Mouse (Mus musculus) adrenal gland, postnatal 36 days (tissue): Measurements from ENCODE around the gene B830017H08Rik. TPM values are rescaled to one million over a fixed set of nuclear protein-coding genes. Genes with fewer than 3 reads are reported as not detected.
A peak's percentile ranks its signal among the peaks of the same experiment; 100 is the strongest.

Experiments used
- DNase-seq, 2 experiments: peaks; one replicate each; pipeline ENCODE4 v3.0.0; 2021; ENCODE audit warnings: mixed read lengths in 1 of 2
- long read RNA-seq, 2 experiments: library from polyadenylated mRNA; stranded (forward); transcript quantifications; one replicate each; pipeline ENCODE4 v2.0.0; 2021; ENCODE audit warnings: borderline sequencing depth in 2 of 2
- total RNA-seq, 2 experiments: library from RNA; stranded (reverse); gene quantifications; 2 replicates each; pipeline ENCODE4 v1.2.3; 2021

Gene B830017H08Rik
- not detected for total RNA-seq
- long read RNA-seq, experiment 1, result 0 reads
- long read RNA-seq, experiment 2, result 0 reads

DNA sequence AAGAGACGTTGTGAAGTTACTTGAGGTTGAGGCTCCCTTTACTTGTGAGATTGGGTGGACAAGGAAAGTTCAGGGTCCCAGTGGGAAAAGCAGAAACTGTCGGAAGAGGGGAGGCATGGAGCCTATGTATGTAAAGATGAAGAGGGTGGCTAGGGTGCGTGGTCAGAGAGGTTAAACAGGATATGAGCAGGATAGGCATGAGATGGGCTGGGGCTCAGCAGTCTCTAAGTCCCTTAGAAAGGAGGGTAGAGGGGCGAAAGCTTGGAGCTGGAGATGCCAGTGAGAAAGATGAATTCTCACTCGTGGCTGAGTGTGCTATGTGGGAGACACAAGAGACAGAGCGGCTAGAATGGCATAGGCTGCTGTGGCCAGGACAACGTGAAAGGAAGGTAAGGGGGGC, at the start of gene B830017H08Rik:
TSS of gene B830017H08Rik (plus strand) at position 301 of the 400 bp plus-strand sequence.
- DNase-seq, result no peak

DNA sequence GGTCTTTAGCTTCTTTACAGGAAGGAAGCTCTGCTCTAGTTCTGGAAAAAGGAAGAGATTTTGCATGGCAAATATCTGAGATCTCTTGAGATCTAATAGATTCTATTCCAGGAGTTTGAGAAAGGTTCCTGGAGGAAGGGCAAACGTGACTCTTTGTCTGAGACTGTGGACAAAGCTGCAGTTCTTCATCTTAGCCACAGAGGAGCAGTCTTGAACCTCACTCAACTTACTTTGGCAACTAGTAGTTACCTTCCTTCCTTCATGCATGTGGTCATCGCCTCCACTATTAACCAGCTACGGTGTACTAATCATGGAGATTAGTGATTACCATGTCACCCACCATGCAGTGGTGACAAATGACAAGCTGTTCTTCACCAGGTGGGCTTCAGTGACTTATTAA, 47.6 kb upstream of the B830017H08Rik start:
- no peak for DNase-seq

DNA sequence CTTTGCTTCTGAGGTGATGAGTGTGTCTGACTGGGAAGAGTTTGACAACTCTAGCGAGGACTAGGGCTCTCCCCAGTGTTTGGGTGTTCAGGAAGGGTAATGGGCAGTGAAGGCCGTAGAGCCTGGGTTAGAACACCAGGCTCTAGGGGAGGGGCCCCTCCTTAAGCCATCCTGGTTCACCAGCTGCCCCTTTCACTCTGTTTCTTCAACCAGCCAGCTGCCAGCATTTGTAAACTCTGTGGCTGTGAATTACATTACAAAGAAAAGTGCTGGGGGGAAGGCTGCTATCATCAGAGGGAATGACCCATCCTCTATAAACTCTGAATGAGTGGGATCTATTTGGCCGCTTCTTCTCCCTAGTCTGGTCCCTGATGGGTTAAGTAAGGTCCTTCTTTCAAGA, 40.2 kb upstream of the B830017H08Rik start:
- no peak for DNase-seq

DNA sequence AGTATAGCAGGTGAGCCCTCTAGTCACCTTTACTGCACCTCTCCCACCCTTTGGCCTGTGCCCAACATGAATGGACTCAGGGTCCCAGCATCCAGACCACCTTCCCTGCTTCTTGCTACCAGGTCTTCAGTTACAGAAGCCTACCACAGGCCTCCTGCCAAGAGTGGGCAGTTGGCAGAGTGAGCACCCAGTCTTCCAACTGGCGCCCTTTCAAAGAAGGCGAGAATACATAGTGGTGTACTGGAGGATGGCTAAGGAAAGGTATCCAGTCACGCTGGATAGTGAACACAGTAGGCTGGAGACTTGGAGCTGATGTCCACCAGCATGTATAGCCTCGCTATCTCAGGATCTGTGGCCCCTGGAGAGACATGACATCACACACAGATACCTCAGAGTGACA, 38.9 kb upstream of the B830017H08Rik start:
- DNase-seq, result no peak

DNA sequence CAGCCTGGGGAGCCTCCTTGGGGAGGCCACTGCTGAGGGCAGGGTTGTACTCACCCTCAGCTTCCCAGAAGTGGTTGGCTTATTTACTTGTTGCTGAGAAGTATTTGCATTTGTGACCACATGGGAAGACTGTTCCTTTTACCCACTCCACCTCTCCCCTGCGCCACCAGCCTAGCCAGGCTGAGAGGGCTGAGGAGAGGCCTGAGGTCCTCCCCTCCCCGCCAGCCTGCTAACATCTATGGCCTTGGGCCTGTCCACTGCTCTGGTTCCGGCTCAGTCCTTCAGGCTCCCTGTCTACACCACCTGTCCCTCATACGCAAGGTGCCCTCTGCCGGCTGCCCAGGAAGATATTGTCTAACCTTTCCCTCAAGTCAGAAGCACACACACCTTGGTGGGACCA, 37.3 kb upstream of the B830017H08Rik start:
- no peak for DNase-seq

DNA sequence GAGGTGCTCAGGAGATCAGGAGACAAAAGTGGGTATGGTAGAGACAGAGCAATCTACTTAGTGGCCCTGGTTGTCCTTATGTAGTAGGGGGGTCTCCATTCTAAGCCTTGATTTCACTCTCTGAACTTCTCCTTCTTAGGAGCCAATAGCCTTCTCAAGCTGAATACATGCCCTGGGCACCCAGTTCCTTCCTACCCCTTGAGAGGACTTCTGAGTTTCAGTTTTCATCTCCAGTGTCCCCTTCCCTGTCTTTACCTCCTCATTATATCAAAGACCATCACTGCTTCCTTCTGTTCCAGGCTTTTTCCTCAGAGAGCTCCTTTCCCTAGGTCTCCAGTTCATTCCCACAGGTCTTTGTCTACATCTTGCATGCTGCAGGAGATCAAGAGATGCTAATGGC, 36.4 kb upstream of the B830017H08Rik start:
- no peak for DNase-seq

DNA sequence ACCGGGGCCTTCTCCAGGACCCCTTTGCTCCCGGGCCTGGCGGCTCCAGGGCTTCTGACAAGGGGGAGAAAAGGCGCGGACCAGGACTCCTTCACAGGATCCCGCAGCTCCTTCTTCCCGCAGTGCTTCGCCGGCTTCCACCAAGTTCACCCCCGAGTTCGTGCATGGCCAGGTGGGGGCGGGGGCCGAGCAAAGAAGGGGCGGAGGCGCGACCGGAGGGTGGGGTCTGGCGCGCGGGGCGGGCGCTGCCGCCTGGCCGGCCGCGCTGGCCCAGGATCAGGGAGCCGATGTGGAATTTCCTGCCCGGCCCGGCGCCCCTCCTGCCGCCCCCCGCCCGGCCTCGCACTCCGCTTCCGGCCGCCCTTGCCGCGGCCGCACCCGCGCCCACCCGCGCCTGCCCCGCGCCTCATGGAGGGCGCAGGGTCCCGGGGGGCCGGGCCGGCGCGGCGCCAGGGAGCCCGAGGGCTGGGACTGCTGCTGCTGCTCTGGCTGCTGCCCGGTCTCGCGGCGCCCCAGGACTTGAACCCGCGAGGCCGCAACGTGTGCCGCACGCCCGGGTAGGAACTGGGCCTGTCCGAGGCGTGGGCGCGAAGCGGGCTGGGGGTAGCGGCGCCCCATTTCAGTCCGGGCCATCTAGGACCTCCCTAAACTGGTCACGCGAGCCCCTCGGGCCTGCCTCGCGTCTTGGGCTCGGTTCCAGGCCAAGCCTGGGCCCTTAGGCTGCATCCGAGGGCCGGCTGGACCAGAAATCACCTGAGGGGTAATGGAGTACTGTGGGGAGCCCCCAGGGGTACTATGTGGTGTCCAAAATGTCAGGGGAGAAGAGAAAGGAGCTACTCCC, 35.7 kb upstream of the B830017H08Rik start, which contains the start of gene Scarf2:
TSS of gene Scarf2 (plus strand) at position 312 of the 841 bp plus-strand sequence.
- peak; percentile 49 to 64 for DNase-seq

DNA sequence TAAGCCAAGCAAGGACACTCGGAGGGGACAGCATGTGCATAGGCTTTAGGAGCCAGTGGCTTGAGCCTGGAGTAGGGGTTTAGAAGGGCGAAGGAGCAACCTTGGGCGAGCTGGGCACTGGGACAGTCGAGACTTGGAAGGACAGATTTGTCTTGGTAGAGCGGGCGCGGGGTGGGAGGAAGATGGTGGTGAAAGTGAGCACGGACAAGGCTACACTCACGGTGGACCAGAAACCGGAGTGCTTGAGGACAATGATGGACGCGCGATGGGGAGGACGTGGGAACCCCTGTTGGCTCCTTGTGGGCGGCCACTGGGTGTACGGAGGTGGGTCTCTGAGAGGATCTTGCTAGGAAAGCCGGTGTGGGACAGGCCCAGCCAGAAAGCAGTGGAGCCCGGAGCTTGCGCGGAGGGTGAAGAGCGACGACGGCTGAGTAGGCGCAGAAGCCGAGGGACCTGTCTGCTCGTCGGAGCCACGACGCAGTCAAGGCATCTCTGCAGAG, 35.1 kb upstream of the B830017H08Rik start:
- DNase-seq, result peak in 1 of 2 experiments; percentile 11

DNA sequence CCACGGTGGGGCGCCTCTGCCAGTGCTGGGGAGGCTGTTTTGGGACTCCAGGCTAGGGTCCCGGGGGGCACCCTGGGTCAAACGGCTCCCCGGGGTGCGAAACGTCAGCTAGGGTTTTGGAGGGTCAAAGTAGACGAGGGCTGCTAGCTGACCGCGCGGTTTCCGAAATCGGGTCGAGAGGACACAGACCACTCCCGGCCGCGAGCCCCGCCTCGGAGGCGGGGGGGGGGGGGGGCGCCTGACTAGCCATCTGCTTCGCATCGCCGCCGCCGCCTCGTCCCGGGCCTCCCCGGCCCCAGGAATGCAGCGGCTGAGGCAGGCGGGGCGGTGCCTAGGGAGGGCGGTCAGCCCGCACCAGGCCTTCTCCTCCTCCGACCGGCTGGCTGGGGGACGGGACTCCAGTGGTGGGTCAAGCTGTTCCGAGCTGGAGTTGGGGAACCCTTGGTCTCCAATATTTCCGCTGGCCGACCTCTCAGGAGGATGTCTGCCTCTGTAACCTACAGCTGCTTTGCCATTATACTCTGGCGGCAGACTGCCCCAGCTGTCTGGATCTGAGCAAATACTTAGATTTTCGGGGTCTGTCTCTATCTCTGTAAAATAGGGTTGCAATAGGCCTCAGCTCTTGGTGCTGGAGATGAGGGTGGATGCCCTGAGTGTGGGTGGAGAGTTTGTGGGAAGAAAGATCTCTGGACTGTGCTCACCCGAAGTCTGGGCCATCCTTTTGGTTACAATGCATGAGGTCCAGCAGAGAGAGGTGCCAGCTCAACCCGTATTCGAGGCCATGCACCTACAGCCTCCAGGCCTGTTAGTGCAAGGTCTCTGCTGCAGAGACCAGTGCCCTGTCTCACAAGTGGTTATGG, 34.4 kb upstream of the B830017H08Rik start:
- peak; percentile 44 to 57 for DNase-seq

DNA sequence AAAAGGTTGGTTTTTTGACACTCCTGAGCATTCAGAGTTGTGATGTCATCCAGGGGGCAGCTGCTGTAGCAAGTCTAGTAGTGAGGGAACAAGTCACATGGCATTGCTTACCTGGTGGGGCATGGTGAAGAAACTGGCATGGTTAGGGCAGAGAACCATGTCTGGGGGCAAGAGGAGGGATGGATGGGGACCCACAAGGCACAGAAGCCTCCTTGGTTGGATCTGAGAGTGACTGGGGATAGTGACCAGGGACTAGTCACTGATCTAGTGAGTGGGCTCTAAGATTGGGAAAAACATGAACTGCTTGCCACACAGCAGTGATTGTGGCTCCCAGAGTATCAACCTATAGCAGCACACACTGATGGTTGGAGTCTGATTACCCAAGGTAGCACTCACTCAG, 33.3 kb upstream of the B830017H08Rik start:
- DNase-seq, result no peak

DNA sequence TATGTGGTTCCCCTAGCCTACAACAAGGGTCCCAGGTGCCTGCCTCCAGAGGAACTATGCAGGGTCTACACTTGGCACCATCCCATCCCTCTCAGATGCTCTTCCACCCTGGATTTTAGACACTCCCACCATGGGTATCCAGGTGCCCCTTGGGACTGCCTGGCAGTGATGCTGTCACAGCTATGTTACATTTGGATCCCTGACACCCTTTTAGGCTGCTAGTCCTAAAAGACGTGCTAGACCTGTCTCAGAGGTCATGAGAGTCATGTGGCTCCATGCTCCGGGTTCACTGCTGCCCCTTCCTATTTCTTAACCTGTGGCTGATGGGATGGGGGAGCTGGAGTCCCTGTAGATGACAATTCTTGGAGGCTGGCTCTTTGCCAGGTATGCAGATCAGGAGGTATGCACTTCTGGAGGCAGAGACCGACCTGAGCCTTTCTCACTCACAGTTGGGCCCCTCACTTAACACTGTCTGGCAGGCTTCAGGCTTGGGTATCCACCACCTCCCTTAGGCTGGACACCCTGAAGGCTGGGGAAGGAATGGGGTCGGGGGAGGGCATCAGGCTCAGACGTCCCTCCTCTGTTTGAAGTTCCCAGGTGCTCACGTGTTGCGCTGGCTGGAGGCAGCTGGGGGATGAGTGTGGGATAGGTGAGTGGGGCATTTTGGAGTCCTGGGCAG, 31.0 kb upstream of the B830017H08Rik start:
- no peak for DNase-seq

DNA sequence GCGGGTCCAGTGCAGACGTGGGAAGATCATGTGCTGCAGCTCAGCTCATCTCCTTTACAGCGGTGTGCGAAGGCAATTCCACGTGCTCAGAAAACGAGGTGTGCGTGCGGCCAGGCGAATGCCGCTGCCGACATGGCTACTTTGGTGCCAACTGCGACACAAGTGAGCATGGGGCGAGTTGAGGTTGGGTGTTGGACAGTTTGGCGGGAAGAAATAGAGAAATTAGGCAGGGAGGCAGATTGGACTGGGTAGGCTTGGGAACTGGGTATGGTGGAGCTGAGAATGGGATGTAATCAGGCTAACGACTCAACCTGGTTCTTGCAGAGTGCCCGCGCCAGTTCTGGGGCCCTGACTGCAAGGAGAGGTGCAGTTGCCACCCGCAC, 30.5 kb upstream of the B830017H08Rik start:
- DNase-seq, result no peak

DNA sequence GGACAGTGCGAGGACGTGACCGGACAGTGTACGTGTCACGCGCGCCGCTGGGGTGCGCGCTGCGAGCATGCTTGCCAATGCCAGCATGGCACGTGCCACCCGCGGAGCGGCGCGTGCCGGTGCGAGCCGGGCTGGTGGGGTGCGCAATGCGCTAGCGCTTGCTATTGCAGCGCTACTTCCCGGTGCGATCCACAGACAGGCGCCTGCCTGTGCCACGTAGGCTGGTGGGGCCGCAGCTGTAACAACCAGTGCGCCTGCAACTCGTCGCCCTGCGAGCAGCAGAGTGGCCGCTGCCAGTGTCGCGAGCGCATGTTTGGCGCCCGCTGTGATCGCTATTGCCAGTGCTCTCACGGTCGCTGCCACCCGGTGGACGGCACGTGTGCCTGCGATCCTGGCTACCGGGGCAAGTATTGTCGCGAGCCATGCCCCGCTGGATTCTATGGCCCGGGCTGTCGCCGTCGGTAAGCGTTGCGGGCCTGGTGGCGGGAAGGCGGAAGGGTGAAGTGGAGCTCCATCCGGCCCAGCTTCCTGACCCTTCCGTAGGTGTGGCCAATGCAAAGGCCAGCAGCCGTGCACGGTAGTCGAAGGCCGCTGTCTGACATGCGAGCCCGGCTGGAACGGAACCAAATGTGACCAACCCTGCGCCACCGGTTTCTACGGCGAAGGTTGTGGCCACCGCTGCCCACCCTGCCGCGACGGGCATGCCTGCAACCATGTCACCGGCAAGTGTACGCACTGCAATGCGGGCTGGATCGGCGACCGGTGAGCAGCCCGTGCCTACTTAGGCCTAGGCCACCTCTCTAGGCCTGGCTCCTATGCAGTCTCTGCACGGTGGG, 29.9 kb upstream of the B830017H08Rik start:
- DNase-seq, result peak; percentile 58

DNA sequence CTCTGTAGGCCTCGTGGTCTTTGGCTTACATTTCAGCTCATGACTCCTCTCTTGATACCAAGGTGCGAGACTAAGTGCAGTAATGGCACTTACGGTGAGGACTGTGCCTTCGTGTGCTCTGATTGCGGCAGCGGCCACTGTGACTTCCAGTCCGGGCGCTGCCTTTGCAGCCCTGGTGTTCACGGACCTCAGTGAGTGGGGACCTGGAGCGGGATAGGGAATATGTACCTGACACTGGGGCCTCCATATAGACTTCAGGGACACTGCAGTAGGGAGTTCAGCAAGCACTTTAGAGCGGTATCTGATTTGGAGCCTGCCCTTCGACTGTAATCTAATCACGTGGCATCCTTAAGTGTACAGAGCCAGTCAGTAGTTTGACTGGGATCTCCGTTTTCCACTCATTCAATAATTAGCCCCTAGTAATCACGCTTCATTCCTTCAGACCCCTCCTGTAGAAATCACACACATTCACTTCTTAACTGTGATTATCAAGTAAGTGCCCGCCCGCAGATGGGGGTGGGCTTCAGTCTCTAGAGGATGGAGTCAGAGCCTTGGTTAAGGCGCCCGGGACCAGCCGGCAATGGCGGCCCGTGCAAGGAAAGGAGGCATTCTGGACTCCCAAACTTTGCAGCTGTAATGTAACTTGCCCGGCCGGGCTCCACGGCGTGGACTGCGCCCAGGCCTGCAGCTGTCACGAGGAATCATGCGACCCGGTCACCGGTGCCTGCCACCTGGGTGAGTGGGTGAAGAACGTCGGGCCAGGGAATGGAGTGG, 29.1 kb upstream of the B830017H08Rik start:
- no peak for DNase-seq

DNA sequence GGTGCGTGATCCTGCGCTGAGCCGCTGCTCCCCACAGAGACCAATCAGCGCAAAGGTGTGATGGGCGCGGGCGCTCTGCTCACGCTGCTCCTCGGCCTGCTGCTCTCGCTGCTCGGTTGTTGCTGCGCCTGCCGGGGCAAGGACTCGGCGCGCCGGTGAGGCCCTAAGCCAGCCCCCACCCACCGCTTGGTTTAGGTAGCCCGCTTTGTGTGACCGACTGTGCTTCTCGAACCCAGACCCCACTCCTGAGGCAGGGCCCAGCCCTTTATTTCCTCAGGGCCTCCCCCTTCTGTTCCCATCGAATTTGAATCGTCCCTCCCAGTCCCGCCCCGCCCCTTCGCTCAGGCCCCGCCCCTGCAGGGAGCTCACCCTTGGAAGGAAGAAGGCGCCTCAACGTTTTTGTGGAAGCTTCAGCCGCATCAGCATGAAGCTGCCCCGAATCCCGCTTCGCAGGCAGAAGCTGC, 28.4 kb upstream of the B830017H08Rik start:
- DNase-seq, result peak; percentile 41 to 58

DNA sequence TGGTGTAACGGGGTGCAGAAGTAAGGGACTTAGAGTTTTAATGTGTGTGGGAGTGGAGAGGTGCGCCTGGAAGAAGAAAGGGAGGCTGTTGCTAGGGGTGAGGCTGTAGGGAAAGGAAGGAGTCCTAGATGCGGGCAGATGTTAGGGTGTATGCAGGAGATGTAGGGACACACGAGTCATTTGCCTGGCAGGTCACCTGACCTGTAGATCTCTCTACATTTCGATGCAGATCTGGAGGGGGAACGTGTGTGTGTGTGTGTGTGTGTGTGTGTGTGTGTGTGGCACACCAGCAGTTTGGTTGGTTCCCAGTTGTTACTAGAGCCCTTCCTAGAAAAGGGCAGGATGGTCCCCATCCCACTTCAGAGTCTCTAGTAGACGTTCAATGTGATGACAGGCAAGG, 27.9 kb upstream of the B830017H08Rik start:
- no peak for DNase-seq

DNA sequence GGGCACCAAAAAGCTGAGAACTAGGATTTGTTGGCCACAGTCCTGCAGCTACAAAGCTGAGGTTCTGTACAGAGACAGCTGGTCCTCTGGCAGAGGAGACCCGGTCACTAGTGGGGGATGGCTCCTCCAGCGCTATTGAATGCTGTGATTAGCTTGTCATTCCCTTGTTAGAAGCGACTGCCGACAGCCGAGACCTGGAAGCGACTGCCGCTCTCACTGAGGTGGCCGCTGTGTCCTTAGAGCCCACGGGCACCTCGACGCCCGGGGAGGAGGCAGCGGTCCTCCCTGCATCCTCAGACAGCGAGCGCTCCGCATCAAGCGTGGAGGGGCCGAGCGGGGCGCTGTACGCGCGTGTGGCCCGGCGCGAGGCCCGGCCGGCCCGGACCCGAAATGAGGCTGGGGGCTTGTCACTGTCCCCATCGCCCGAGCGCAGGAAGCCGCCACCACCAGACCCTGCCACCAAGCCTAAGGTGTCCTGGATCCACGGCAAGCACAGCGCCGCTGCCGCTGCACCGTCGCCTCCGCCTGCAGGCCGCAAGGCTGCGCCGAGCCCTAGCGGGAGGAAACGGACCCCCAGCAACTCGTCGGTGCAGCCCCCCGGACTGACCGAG, 26.2 kb upstream of the B830017H08Rik start:
- peak; percentile 13 to 24 for DNase-seq

DNA sequence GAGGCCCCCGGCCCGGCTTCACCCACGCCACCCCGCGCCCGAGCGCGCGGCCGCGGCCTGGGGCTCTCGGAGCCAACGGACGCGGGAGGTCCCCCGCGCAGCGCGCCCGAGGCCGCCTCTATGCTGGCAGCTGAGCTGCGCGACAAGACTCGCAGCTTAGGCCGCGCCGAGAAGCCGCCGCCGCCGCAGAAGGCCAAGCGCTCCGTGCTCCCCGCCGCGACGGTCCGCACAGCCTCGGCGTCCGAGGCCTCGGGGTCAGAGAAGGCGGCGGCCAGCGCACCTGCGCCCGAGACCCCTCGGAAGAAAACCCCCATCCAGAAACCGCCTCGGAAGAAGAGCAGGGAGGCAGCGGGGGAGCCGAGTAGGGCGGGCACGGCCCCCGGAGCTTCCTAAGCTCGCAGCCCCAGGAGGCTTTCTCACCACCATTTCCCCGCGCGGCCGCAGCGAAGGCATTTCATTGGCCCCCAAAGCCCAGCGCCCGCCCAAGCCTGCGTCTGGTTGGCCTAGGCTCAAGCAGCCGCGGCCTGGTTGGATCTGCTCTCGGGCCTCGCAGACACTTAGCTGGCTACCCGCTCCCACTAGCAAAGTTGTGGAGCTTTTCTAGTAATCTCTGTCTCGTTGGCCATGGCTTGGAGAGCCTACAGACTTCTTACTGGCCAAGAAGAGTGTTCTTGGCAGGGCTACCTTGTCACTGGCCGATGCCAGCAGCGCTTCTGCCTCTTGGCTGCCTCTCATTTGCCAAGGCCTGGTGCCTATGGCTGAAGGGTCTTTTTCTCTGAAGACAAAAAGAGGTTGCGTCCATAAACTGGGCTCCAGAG, 25.5 kb upstream of the B830017H08Rik start:
- peak; percentile 93 to 94 for DNase-seq

DNA sequence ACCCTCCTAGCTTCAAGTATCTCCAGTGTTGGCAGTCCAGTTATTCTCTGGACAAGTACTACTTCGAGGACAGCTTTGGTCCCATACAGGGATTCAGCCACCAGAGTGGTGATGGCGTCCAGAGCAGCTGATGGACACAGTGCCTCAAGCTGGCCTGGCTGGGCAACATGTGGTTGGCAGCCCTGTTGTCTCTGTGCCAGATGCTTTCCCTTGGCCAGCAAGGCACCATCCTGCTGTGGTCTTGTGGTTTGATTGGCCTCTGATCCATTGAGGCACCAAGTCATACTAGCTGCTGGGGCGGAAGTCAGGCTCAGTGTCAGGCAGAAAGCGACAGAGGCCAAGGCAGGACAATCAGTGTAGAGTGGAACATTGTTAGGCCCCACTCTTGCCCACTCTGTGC, 23.8 kb upstream of the B830017H08Rik start:
- no peak for DNase-seq
